Comparison of ENCODE assay signal across 11 mouse cellular contexts in genomic region chr12:101010148-101010920, GRCm38 (mm10). TPM values are rescaled to one million over a fixed set of nuclear protein-coding genes. Genes with fewer than 3 reads are reported as not detected.
DNase-seq lines count a peak whose midpoint lies in the region; ATAC-seq lines count a peak whose summit lies in the region.
"Had no signal": no experiment of that assay in that cellular context is flagged by ENCODE, and none has a peak within 500 bp of the region (broad histone marks: within the 10 kb centered on the region; RNA-seq: fewer than 3 reads in every experiment).

No protein-coding gene starts in this region.

- H3K9ac ChIP-seq in intestine, embryonic 14.5 days (ENCODE audit: low read length), result no peak overlapping the region

- no peaks in the 10 kb centered on the region for H3K9me3 ChIP-seq in intestine, embryonic 14.5 days (ENCODE audit: control insufficient read depth, low read length)

- 51% methylated on average over 10 of the region's 10 CpGs for WGBS in intestine, embryonic 14.5 days

- intact Hi-C loops in left cerebral cortex, postnatal 10 days (cut with DNase I), result no loop called here

- no peaks in the 10 kb centered on the region for H3K36me3 ChIP-seq in intestine, embryonic 14.5 days (ENCODE audit: control insufficient read depth, insufficient read depth, low read length)

- no peaks in the 10 kb centered on the region for H3K27me3 ChIP-seq in intestine, embryonic 14.5 days (replicated peaks; ENCODE audit: control insufficient read depth, insufficient read depth, low read length)
- H3K27me3 ChIP-seq: megakaryocyte, embryonic 14.5 days had no signal

- peak; percentile 47 to 72 for DNase-seq in heart, adult 18-20 months
- no peak for DNase-seq in heart, postnatal 4 days
- peak; percentile 56 for DNase-seq in ES-CJ7 (ENCODE audit: low read depth, low spot score)
- no peak for DNase-seq in intestine, embryonic 14.5 days (ENCODE audit: low spot score)
- DNase-seq in thymus, adult 18-20 months, result no peak
- DNase-seq in left cerebral cortex, postnatal 10 days (ENCODE audit: extremely low spot score in 1 of 2, low spot score in 2 of 2), result no peak
- no peak for DNase-seq in left cerebral cortex, adult 18-20 months (ENCODE audit: low spot score in 2 of 2)
- DNase-seq: adrenal gland, postnatal 10 days had no signal

- ATAC-seq in intestine, embryonic 14.5 days (replicated peaks; ENCODE audit: low FRiP score, low TSS enrichment, low read depth), result peak; percentile 66
- ATAC-seq in megakaryocyte-erythroid progenitor cell, adult 5-6 weeks (replicated peaks; ENCODE audit: low FRiP score, low TSS enrichment, poor library complexity, severe bottlenecking), result peak; percentile 49
- ATAC-seq: forebrain, embryonic 14.5 days had no signal

- no peak overlapping the region for H3K4me2 ChIP-seq in intestine, embryonic 14.5 days (ENCODE audit: low read length)

- no peak overlapping the region for H3K4me3 ChIP-seq in intestine, embryonic 14.5 days (ENCODE audit: low read depth, low read length)
- H3K4me3 ChIP-seq: megakaryocyte, embryonic 14.5 days had no signal

- peak overlapping the region; percentile 60 for H3K27ac ChIP-seq in intestine, embryonic 14.5 days (ENCODE audit: low read depth)

- peaks cover 30% of the 10 kb centered on the region for H3K4me1 ChIP-seq in intestine, embryonic 14.5 days (replicated peaks; ENCODE audit: control insufficient read depth, insufficient read depth, low read length)

RNA-seq across cellular contexts. Expression of gene Ccdc88c, which starts 18.5 kb away (rescaled TPM):
- total RNA-seq in heart, adult 18-20 months (2021), result 1 to 10 TPM; 3.6 to 4.0 TPM
- total RNA-seq in heart, postnatal 4 days (2021), result 10 to 100 TPM; 10.9 to 11.4 TPM
- polyA plus RNA-seq in intestine, embryonic 14.5 days (2014; fragmentation: Nextera tagmentation; extraction: Ambion mirVana), result 14.5 and 15.2 TPM in 2 replicates
- total RNA-seq in megakaryocyte-erythroid progenitor cell, adult 5-6 weeks (2014; fragmentation: Nextera tagmentation), result 57.8 and 68.4 TPM in 2 replicates
- 66.9 and 100 TPM in 2 replicates for total RNA-seq in megakaryocyte-erythroid progenitor cell, adult 5-6 weeks (2017)
- 10 to 100 TPM; 26.3 TPM for total RNA-seq in left cerebral cortex, postnatal 10 days (2021)
- 10 to 100 TPM; 19.1 to 24.0 TPM for total RNA-seq in left cerebral cortex, adult 18-20 months (2021)

Comparison
In these comparisons a context has a peak if more than half of its experiments do, and no peak if none do; other contexts are left out.
1. DNase-seq: peak in heart, adult 18-20 months (2 of 2) and ES-CJ7 (single experiment); none in heart, postnatal 4 days (single experiment), intestine, embryonic 14.5 days (single experiment), thymus, adult 18-20 months (0 of 2), left cerebral cortex, postnatal 10 days (0 of 2) and left cerebral cortex, adult 18-20 months (0 of 2).